Mouse (Mus musculus): ENCODE measurements around the gene Zfyve21. TPM values are rescaled to one million over a fixed set of nuclear protein-coding genes. Genes with fewer than 3 reads are reported as not detected.

Gene Zfyve21
- total and polyA plus RNA-seq, 2 experiments from 2014 or later: 29.7 to 30.6 TPM

DNA sequence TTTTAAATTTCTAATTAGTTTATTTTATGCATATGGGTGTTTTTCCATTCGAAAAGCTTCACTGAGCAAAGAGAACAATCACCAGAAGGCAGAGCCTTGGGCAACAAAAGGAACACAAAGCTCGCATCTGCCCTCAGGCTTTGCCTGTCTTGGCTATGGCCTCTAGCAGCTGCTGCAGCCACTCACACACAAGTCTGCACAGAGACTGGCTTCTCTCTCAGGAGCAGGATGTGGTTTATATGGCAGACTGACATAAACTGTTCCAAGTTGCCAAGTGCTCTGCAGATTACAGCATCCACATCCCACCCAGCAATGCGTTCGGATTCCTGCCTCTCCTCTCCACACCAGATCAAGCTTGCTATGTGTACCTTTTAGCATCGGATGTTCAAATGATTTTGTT, 37.8 kb downstream of the Zfyve21 start:
- H3K27me3 ChIP-seq (ENCODE audit: insufficient read depth, low read length): no peaks in the 10 kb centered on the region
- no peak overlapping the region for H3K4me2 ChIP-seq (ENCODE audit: low read depth, low read length, poor library complexity, severe bottlenecking)
- peak; percentile 17 for DNase-seq (ENCODE audit: low spot score)
- H3K27ac ChIP-seq (ENCODE audit: low read depth, low read length): no peak overlapping the region
- no peak overlapping the region for H3K4me3 ChIP-seq (ENCODE audit: low read depth, low read length)
- 68% methylated on average over 5 of the region's 5 CpGs for WGBS
- H3K9me3 ChIP-seq (ENCODE audit: low read length): no peaks in the 10 kb centered on the region
- no peak for TF ChIP-seq CTCF (IDR thresholded peaks at IDR 0.05)
- no peaks in the 10 kb centered on the region for H3K4me1 ChIP-seq (ENCODE audit: insufficient read depth, low read length)
- H3K36me3 ChIP-seq (ENCODE audit: insufficient read depth, low read length): peaks cover 4% of the 10 kb centered on the region; the same call in 1 of the 2 replicates
- no peak overlapping the region for H3K9ac ChIP-seq (replicated peaks; ENCODE audit: low read length, poor library complexity, severe bottlenecking)
- no peak for ATAC-seq (ENCODE audit: low FRiP score)

DNA sequence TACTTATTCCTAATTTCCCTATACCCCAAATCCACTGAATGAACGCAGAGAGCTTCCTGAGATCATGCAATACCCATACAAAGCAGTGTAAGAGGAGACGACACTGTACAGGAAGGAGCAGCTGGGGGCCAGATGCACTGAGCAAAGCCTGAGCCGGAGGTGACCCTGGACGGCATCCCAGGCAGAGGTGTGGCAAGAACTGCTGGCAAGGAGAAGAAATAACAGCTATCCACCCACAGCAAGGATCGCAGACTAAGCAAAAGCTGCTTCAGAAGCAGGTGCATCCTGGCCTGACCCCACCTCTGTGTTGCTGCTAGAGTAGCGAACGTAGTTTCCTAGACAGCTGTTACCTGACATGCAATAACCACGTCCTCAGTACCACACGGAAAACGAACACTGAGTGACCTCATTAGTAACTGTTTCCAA, 39.1 kb downstream of the Zfyve21 start:
- no peaks in the 10 kb centered on the region for H3K4me1 ChIP-seq (ENCODE audit: insufficient read depth, low read length)
- peaks cover 9% of the 10 kb centered on the region; the same call in 1 of the 2 replicates for H3K36me3 ChIP-seq (ENCODE audit: insufficient read depth, low read length)
- H3K9ac ChIP-seq (replicated peaks; ENCODE audit: low read length, poor library complexity, severe bottlenecking): no peak overlapping the region
- no peak overlapping the region for H3K27ac ChIP-seq (ENCODE audit: low read depth, low read length)
- no peak for TF ChIP-seq CTCF (IDR thresholded peaks at IDR 0.05)
- 71% methylated on average over 10 of the region's 10 CpGs for WGBS
- H3K27me3 ChIP-seq (ENCODE audit: insufficient read depth, low read length): no peaks in the 10 kb centered on the region
- H3K4me3 ChIP-seq (ENCODE audit: low read depth, low read length): no peak overlapping the region
- no peaks in the 10 kb centered on the region for H3K9me3 ChIP-seq (ENCODE audit: low read length)
- no peak for DNase-seq (ENCODE audit: low spot score)
- no peak overlapping the region for H3K4me2 ChIP-seq (ENCODE audit: low read depth, low read length, poor library complexity, severe bottlenecking)
- no peak for ATAC-seq (ENCODE audit: low FRiP score)

DNA sequence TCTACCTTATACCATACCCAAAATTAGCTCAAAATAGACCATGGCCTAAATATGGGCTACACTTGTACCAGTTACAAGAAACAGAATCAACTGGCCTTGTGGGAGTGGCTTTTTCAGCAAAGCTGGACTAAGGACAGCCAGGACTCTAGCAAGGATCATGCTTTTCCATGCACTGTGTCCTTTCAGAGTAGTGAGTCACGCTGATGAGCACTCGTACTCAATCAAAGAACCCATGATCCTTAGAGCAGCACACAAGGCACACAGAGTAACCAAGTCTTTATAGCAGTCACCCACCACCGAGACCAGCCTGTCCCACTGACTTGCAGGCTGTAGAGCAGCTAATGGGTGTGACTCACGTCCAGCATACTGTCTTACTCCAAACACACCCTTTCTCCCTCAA, 39.6 kb downstream of the Zfyve21 start:
- ATAC-seq (ENCODE audit: low FRiP score) (no peak), DNase-seq (ENCODE audit: low spot score) (no peak)
- TF ChIP-seq CTCF (IDR thresholded peaks at IDR 0.05): no peak
- Histone ChIP-seq H3K4me1 (ENCODE audit: insufficient read depth, low read length) (no peaks in the 10 kb centered on the region), H3K27ac (ENCODE audit: low read depth, low read length) (no peak overlapping the region), H3K4me3 (ENCODE audit: low read depth, low read length) (no peak overlapping the region), H3K9ac (replicated peaks; ENCODE audit: low read length, poor library complexity, severe bottlenecking) (no peak overlapping the region), H3K9me3 (ENCODE audit: low read length) (no peaks in the 10 kb centered on the region), H3K36me3 (ENCODE audit: insufficient read depth, low read length) (peaks cover 12% of the 10 kb centered on the region; the same call in 1 of the 2 replicates), H3K4me2 (ENCODE audit: low read depth, low read length, poor library complexity, severe bottlenecking) (no peak overlapping the region), H3K27me3 (ENCODE audit: insufficient read depth, low read length) (no peaks in the 10 kb centered on the region)
- 68% methylated on average over 4 of the region's 4 CpGs for WGBS

DNA sequence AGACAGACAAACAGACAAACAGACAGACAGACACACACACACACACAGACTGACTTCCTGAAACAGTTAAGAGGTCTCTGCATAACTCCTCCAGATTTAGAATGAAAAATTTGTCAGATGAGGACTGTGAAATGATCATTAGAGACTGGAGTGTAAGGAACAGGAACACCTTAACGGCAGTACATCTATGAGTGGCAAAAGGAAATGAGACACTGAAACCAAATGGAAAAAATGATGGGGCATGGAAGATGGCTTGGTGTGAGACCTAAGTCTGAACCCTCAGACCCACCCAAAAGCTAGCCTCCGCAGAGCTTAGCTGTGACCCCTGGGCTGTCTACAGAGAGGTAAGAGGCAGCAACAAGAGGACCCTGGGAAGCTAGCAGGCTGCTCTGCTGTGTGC, 41.5 kb downstream of the Zfyve21 start:
- Histone ChIP-seq H3K9me3 (ENCODE audit: low read length) (no peaks in the 10 kb centered on the region), H3K9ac (replicated peaks; ENCODE audit: low read length, poor library complexity, severe bottlenecking) (no peak overlapping the region), H3K27me3 (ENCODE audit: insufficient read depth, low read length) (no peaks in the 10 kb centered on the region), H3K4me3 (ENCODE audit: low read depth, low read length) (no peak overlapping the region), H3K36me3 (ENCODE audit: insufficient read depth, low read length) (peaks cover 12% of the 10 kb centered on the region; the same call in 1 of the 2 replicates), H3K27ac (ENCODE audit: low read depth, low read length) (no peak overlapping the region), H3K4me1 (ENCODE audit: insufficient read depth, low read length) (no peaks in the 10 kb centered on the region), H3K4me2 (ENCODE audit: low read depth, low read length, poor library complexity, severe bottlenecking) (no peak overlapping the region)
- 96% methylated on average over 2 of the region's 2 CpGs for WGBS
- no peak for ATAC-seq (ENCODE audit: low FRiP score)
- DNase-seq (ENCODE audit: low spot score): no peak
- TF ChIP-seq CTCF (IDR thresholded peaks at IDR 0.05): no peak

DNA sequence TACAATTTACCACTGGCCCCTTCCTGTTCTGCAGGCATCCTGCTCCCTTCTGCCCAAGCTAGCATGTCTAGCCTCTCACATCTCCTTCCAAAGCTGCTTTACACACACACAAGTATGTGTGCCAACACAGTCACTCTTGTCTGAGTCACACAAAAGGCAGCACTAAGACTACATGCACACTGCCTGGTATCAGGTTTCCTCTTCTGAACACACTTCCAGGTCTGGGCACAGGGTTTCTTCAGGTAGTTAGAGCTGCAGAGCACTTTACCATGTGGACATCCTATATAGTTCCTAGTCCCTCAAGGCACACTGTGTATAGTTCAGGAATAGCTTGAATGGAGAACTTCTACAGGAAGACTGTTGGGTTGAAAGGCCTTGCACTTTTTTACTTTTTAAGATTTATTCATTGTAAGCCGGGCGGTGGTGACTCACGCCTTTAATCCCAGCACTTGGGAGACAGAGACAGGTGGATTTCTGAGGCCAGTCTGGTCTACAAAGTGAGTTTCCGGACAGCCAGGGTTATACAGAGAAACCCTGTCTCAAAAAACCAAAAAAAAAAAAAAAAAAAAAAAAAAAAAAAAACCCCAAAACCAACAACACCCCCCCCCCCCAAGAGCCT, 50.3 kb downstream of the Zfyve21 start:
- H3K36me3 ChIP-seq (ENCODE audit: insufficient read depth, low read length): peaks cover 23% of the 10 kb centered on the region

DNA sequence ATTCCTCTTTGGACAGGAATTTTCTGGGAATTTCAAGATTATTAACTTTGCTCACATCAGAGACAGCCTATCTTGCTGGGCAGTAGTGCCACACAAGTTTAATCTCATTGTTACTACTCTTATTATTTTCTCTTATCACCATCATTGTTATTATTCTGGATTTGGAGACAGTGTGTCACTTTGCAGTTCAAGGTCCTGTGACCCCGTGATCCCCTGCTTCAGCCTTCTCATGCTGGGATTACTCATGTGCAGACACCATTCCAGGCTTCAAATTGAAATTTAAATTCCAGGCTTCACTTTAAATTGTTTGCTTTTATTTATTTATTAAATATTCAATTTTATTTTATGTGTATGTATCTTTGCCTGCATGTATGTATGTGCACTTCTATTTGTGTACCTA, 55.8 kb downstream of the Zfyve21 start:
- TF ChIP-seq CTCF (IDR thresholded peaks at IDR 0.05): no peak
- Histone ChIP-seq H3K9ac (replicated peaks; ENCODE audit: low read length, poor library complexity, severe bottlenecking) (no peak overlapping the region), H3K4me2 (ENCODE audit: low read depth, low read length, poor library complexity, severe bottlenecking) (no peak overlapping the region), H3K27me3 (ENCODE audit: insufficient read depth, low read length) (no peaks in the 10 kb centered on the region), H3K4me1 (ENCODE audit: insufficient read depth, low read length) (no peaks in the 10 kb centered on the region), H3K4me3 (ENCODE audit: low read depth, low read length) (no peak overlapping the region), H3K27ac (ENCODE audit: low read depth, low read length) (no peak overlapping the region), H3K36me3 (ENCODE audit: insufficient read depth, low read length) (peaks cover 26% of the 10 kb centered on the region), H3K9me3 (ENCODE audit: low read length) (no peaks in the 10 kb centered on the region)
- no peak for ATAC-seq (ENCODE audit: low FRiP score)
- no peak for DNase-seq (ENCODE audit: low spot score)
- WGBS: 77% methylated on average over 1 of the region's 1 CpGs

More for the DNA sequence above, 50.3 kb downstream of the Zfyve21 start:
- H3K4me1 ChIP-seq (ENCODE audit: insufficient read depth, low read length): no peaks in the 10 kb centered on the region
- no peak for DNase-seq (ENCODE audit: low spot score)
- WGBS: 86% methylated on average over 4 of the region's 4 CpGs
- H3K27me3 ChIP-seq (ENCODE audit: insufficient read depth, low read length): no peaks in the 10 kb centered on the region
- H3K4me2 ChIP-seq (ENCODE audit: low read depth, low read length, poor library complexity, severe bottlenecking): no peak overlapping the region
- no peak overlapping the region for H3K27ac ChIP-seq (ENCODE audit: low read depth, low read length)
- H3K4me3 ChIP-seq (ENCODE audit: low read depth, low read length): no peak overlapping the region
- H3K9ac ChIP-seq (replicated peaks; ENCODE audit: low read length, poor library complexity, severe bottlenecking): no peak overlapping the region
- no peaks in the 10 kb centered on the region for H3K9me3 ChIP-seq (ENCODE audit: low read length)
- ATAC-seq (ENCODE audit: low FRiP score): no peak
- no peak for TF ChIP-seq CTCF (IDR thresholded peaks at IDR 0.05)
